Mouse (Mus musculus) adrenal gland, postnatal 0 days (tissue): Measurements from ENCODE around the gene Cdkl5. TPM values are rescaled to one million over a fixed set of nuclear protein-coding genes. Genes with fewer than 3 reads are reported as not detected.

ENCODE experiments used
- polyA plus RNA-seq: library from polyadenylated mRNA; unstranded; fragments of >200 nt; fragmentation: Nextera tagmentation; extraction: Ambion mirVana; gene quantifications from 2 replicates; pipeline ENCODE4 v1.2.1, GENCODE M21; 2015

Gene Cdkl5
- polyA plus RNA-seq, result 1.2 and 2.2 TPM in 2 replicates

DNA sequence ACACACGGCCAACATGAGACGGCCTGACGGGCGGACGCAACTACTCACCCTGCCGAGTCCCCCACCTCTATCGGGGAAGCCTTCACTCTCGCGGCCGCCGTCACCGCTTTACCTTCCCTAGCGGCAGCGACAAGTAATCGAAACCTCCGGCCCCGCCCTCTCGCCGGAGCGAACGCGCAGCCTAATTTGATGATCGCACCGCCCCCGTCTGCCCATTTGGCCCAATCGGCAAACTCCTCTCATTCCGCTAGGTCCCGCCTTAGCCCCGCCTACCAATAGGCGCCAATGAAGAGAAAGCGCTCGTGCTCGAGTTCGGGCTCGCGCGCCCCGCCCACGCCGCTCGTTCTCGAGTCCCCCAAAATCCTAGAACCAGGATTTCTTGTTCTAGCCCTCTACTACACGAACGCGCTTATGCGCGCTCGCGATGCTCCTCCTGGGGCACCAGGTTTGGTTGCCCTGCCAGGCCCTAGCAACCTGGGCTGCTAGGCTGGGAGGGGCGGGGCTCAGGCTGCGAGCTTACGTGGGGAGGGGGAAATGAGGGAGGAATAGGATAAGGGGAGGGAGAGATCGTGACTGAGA lies at the start of gene Cdkl5:
Gene Cdkl5, minus strand, starts transcription at position 162 of the 579 bp plus-strand sequence.

DNA sequence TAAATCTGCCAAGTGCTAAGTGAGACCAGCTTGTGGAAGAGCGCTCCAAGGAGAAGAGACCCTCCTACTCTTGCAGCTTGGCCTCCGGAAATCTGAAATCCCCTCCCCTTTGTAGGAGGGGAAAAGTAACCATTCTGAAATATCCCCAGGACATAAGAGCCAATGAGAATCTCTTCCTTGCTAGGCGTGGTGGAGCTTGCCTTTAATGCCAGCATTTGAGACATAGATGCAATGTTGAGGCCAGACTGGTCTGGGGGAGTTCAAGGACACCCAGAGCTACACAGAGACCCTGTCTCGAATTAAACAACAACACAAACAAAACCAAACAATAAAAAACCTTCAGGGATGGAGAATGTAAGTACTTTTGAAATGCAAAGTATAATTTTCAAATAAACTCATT lies 87.6 kb downstream of the Cdkl5 start, which contains the start of gene Gja6:
Gene Gja6, minus strand, starts transcription at position 101 of the 400 bp plus-strand sequence.

DNA sequence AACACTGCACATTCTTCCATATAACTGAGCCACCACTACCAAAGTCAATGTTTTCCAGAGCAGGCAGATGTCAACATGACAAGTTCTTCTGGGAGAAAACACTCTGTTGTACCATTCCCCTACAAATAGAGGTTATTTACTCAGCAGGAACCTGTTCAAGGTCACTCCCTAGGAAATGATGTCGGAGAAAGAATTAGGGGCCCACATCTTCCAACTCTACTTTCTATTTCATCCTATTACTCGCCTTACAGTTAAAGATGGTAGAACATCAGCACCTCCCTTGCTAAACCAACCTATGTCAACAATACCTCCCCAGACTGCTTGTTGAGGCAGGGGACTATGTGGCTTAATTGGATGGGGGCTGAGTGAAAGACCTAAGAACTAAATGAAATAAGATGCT lies 226.8 kb downstream of the Cdkl5 start, which contains the start of gene Rs1:
Gene Rs1, plus strand, starts transcription at position 301 of the 400 bp plus-strand sequence.

DNA sequence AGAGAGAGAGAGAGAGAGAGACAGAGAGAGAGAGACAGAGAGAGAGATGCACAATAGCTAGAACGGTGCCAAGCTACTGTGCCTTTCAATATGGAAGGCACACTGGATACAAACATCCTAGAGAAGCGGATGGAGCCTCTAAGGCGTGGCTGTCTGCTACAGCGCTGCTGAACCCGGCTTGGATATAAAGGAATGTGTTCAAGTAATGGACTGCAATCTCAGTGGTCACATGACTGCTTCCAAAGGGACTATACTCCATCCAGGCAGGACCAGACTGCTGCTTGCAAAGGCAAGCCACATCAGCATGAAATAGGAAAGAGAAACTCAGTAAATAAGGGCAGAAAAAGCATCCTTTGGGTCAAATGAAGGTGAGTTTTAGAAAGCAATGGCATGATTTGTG lies 258.9 kb downstream of the Cdkl5 start, which contains the start of gene Ppef1:
Gene Ppef1, minus strand, starts transcription at position 116 of the 400 bp plus-strand sequence.

Other genes starting within 250 kb of the Cdkl5 start
- gene Rs1, start 226.7 kb downstream of the Cdkl5 start, polyA plus RNA-seq, result not detected in 2 replicates
- gene Gja6, start 87.7 kb downstream of the Cdkl5 start, polyA plus RNA-seq, result 0.06 and 0.12 TPM in 2 replicates
- 1.5 and 1.7 TPM in 2 replicates for gene Scml2, start 122.5 kb upstream of the Cdkl5 start, polyA plus RNA-seq